Mouse (Mus musculus): Measurements from ENCODE around the gene Urgcp.

DNA sequence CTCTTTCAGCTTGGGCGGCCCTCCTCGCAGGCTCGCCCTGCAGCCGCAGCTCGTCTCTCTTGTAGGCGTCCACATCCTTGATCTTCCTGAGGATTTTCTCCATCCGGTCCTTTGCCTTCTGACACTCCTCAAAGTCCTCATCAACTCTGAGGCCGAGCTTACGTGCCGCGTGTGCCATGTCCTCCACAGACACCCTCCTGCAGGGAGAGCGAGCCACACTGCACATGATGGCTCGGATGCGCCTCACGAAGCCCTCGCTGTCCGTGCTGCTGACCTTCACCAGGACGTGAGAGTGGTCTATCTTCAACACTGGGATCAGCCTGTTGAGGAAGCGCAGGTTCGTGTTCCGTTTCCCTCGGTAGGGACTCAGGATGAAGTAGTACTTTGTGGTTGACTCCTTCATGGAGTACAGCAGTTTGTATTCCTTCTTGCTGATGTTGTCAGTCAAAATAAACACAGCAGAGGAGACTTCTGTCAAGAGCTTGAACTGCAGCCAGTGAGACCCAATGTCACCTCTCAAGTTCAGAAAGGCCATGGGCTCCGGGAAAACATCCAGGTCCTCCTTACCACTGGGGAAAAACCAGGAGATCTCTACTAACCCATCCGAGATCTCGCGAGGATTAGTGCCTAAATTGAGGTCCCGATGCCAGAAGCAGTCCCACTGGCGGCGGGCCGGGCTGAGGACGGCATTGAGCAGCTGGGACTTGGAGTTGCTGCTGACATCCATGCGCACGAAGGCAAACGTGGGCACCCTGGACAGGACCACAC is 45.1 kb downstream of the Urgcp start:
- TF ChIP-seq CTCF (IDR thresholded peaks at IDR 0.05; ENCODE audit: extremely low read depth, insufficient read length, insufficient replicate concordance, low read depth, low read length) = no peak
- TF ChIP-seq POLR2A (IDR thresholded peaks at IDR 0.05; ENCODE audit: low read depth, low read length) = no peak

Data from small intestine, adult 2 months (tissue).